Mouse (Mus musculus): ENCODE data around the gene Smarcc1. TPM values are rescaled to one million over a fixed set of nuclear protein-coding genes. Genes with fewer than 3 reads are reported as not detected.
A peak's percentile ranks its signal among the peaks of the same experiment; 100 is the strongest.

Smarcc1 gene
- polyA plus RNA-seq, 1 experiment from 2014 or later = 188 TPM

- no peak overlapping the region for H3K27ac ChIP-seq
- ATAC-seq (ENCODE audit: low FRiP score, low read depth) = peak; percentile 74
- H3K27me3 ChIP-seq = peaks cover 64% of the 10 kb centered on the region
- H3K9me3 ChIP-seq = no peaks in the 10 kb centered on the region
- peak overlapping the region; percentile 67 for H3K9ac ChIP-seq
- 2% methylated on average over 39 of the region's 40 CpGs for WGBS
- H3K4me2 ChIP-seq (replicated peaks) = peak overlapping the region; percentile 99
- peaks cover 23% of the 10 kb centered on the region for H3K4me1 ChIP-seq
- H3K4me3 ChIP-seq = peak overlapping the region; percentile 71
- H3K36me3 ChIP-seq = peaks cover 13% of the 10 kb centered on the region
These were observed 128.2 kb downstream of the Smarcc1 start for GRCm38 (mm10) chr9:110245590-110246320.

DNA sequence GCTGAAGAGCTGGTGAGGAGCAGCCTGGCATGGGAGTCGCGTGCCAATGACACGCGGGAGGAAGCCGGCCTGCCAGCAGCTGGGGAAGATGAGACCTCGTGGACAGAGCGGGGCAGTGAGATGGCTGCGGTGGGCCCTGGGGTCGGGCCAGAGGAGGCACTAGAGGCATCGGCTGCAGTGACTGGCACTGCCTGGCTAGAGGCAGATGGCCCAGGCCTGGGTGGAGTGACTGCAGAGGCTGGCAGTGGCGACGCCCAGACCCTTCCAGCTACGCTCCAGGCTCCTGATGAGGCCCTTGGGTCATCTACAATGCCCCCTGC is 128.8 kb downstream of the Smarcc1 start:
- H3K9me3 ChIP-seq = no peaks in the 10 kb centered on the region
- H3K36me3 ChIP-seq = peaks cover 8% of the 10 kb centered on the region
- H3K4me1 ChIP-seq = peaks cover 23% of the 10 kb centered on the region
- peak overlapping the region; percentile 99 for H3K4me2 ChIP-seq (replicated peaks)
- WGBS = 40% methylated on average over 13 of the region's 13 CpGs
- H3K4me3 ChIP-seq = peak overlapping the region; percentile 71
- ATAC-seq (ENCODE audit: low FRiP score, low read depth) = no peak
- H3K27me3 ChIP-seq = peaks cover 64% of the 10 kb centered on the region
- peak overlapping the region; percentile 39; the same call in 1 of the 2 replicates for H3K9ac ChIP-seq
- H3K27ac ChIP-seq = no peak overlapping the region

DNA sequence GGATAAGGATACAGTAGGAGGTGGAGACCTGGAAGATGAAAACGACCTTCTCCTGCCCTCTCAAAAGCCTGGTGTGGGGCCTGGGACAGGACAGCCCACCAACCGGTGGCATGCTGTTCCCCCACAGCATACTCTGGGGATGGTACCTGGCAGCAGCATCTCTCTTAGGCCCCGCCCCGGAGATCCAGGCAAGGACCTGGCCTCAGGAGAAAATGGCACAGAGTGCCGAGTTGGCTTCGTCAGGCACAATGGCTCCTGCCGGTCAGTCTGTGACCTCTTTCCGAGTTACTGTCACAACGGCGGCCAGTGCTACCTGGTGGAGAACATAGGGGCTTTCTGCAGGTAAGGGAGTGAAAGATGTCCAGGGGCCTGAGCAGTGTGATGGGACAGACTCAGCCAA is 129.5 kb downstream of the Smarcc1 start:
- no peak for ATAC-seq (ENCODE audit: low FRiP score, low read depth)
- peaks cover 57% of the 10 kb centered on the region for H3K27me3 ChIP-seq
- peaks cover 23% of the 10 kb centered on the region for H3K4me1 ChIP-seq
- no peak overlapping the region for H3K27ac ChIP-seq
- WGBS = 86% methylated on average over 10 of the region's 10 CpGs
- no peak overlapping the region for H3K4me3 ChIP-seq
- H3K9me3 ChIP-seq = no peaks in the 10 kb centered on the region
- no peak overlapping the region for H3K9ac ChIP-seq
- 0 out of 2 replicates have a peak, but pooled peaks cover under 1% of the 10 kb centered on the region for H3K36me3 ChIP-seq
- no peak overlapping the region for H3K4me2 ChIP-seq (replicated peaks)

GRCm38 (mm10) chr9:110248861-110249260 is 131.4 kb downstream of the Smarcc1 start:
- Histone ChIP-seq H3K9ac (no peak overlapping the region), H3K9me3 (no peaks in the 10 kb centered on the region), H3K36me3 (no peaks in the 10 kb centered on the region), H3K4me3 (no peak overlapping the region), H3K4me1 (peaks cover 23% of the 10 kb centered on the region), H3K27me3 (peaks cover 39% of the 10 kb centered on the region), H3K27ac (no peak overlapping the region), H3K4me2 (replicated peaks) (no peak overlapping the region)
- 81% methylated on average over 2 of the region's 2 CpGs for WGBS
- ATAC-seq (ENCODE audit: low FRiP score, low read depth) = no peak

DNA sequence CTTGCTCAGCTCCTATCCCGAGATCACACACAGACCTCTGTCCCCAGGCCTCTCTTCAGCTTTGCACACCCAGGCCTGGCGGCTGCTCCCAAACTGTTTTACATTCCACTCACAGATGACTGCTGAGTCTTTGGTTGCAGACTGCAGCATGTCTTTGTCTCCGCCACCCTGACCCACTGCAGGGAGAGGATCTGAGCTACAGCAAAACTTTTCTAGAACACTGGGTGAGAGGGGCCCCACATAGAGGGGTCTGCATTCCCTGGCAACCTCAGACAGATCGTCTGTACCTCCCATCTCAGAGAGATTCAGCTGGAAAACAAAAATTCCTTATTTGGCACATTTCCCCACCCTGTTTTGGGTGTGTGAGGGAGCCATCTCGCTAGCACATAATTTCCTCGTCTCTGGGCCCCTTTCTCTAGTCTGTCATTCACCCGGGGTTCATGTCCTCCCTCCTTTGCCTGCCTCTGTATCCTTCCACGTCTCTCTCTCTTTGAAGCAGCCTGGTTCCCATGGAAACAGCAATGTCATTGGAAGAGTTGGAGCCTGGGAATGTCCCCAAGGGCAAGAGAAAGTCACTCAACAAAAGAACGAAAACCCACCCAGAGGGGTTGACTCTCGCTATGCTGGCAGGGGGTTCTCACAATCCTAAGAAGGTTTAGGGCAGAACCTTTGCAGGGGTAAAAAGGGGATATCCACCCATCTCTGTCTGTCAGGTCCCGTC is 132.5 kb downstream of the Smarcc1 start:
- ATAC-seq (ENCODE audit: low FRiP score, low read depth) = no peak
- Histone ChIP-seq H3K36me3 (no peaks in the 10 kb centered on the region), H3K9me3 (no peaks in the 10 kb centered on the region), H3K9ac (0 out of 2 replicates have a peak overlapping the region, but pooled peaks have one; percentile 4), H3K4me3 (no peak overlapping the region), H3K27ac (no peak overlapping the region), H3K4me1 (peaks cover 15% of the 10 kb centered on the region), H3K27me3 (peaks cover 28% of the 10 kb centered on the region), H3K4me2 (replicated peaks) (peak overlapping the region; percentile 7; the same call in 1 of the 2 replicates)
- 25% methylated on average over 11 of the region's 11 CpGs for WGBS

GRCm38 (mm10) chr9:110250776-110251175 is 133.3 kb downstream of the Smarcc1 start:
- no peak for ATAC-seq (ENCODE audit: low FRiP score, low read depth)
- Histone ChIP-seq H3K4me2 (replicated peaks) (no peak overlapping the region), H3K36me3 (no peaks in the 10 kb centered on the region), H3K27me3 (peaks cover 21% of the 10 kb centered on the region), H3K4me1 (peaks cover 14% of the 10 kb centered on the region), H3K9ac (no peak overlapping the region), H3K27ac (no peak overlapping the region), H3K4me3 (no peak overlapping the region), H3K9me3 (no peaks in the 10 kb centered on the region)
- WGBS = 91% methylated on average over 14 of the region's 14 CpGs

DNA sequence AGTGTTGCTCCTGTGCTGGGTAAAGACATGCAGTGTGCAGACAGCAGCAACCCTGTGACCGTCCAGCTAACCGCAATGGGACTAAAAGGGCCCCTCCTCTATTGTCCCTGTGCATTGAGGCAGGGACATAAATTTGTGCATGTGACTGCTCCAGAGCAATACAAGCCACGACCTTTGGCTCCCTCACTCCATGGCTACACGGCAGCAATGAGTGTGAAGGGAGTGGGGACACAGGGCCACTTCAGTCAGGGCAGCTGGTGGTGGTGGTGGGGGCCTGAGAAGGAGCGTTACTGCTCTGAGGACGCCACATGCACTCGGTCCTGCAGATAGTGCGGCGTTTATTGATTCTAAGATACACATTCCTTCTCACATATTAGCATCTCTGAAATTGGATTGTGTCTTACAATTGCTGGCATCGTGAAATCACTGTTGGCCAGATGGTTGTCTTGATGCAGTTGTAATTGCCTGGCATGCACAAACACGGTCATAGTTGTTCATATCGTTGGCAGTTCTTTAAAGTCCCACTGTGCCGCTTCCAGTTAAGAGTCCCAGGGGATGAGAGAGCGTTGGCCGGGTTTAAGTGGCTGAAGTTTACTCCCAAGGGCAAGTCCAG is 138.0 kb downstream of the Smarcc1 start:
- Histone ChIP-seq H3K27me3 (0 out of 2 replicates have a peak, but pooled peaks cover under 1% of the 10 kb centered on the region), H3K4me3 (no peak overlapping the region), H3K9ac (no peak overlapping the region), H3K4me1 (no peaks in the 10 kb centered on the region), H3K27ac (no peak overlapping the region), H3K9me3 (no peaks in the 10 kb centered on the region), H3K36me3 (no peaks in the 10 kb centered on the region), H3K4me2 (replicated peaks) (no peak overlapping the region)
- no peak for ATAC-seq (ENCODE audit: low FRiP score, low read depth)
- 68% methylated on average over 15 of the region's 15 CpGs for WGBS

GRCm38 (mm10) chr9:110258646-110259045 is 141.1 kb downstream of the Smarcc1 start:
- Histone ChIP-seq H3K36me3 (no peaks in the 10 kb centered on the region), H3K4me1 (no peaks in the 10 kb centered on the region), H3K27ac (no peak overlapping the region), H3K9ac (no peak overlapping the region), H3K9me3 (no peaks in the 10 kb centered on the region), H3K27me3 (no peaks in the 10 kb centered on the region), H3K4me3 (no peak overlapping the region), H3K4me2 (replicated peaks) (no peak overlapping the region)
- no peak for ATAC-seq (ENCODE audit: low FRiP score, low read depth)
- 82% methylated on average over 6 of the region's 6 CpGs for WGBS

GRCm38 (mm10) chr9:110259118-110259517 is 141.6 kb downstream of the Smarcc1 start:
- H3K9me3 ChIP-seq = no peaks in the 10 kb centered on the region
- H3K27me3 ChIP-seq = no peaks in the 10 kb centered on the region
- no peak overlapping the region for H3K4me3 ChIP-seq
- no peak overlapping the region for H3K9ac ChIP-seq
- no peaks in the 10 kb centered on the region for H3K4me1 ChIP-seq
- no peak overlapping the region for H3K4me2 ChIP-seq (replicated peaks)
- no peak for ATAC-seq (ENCODE audit: low FRiP score, low read depth)
- WGBS = 75% methylated on average over 3 of the region's 3 CpGs
- H3K36me3 ChIP-seq = no peaks in the 10 kb centered on the region
- H3K27ac ChIP-seq = no peak overlapping the region

GRCm38 (mm10) chr9:110263181-110263580 is 145.7 kb downstream of the Smarcc1 start:
- Histone ChIP-seq H3K4me2 (replicated peaks) (no peak overlapping the region), H3K36me3 (no peaks in the 10 kb centered on the region), H3K9me3 (no peaks in the 10 kb centered on the region), H3K4me3 (no peak overlapping the region), H3K27me3 (no peaks in the 10 kb centered on the region), H3K4me1 (no peaks in the 10 kb centered on the region), H3K9ac (no peak overlapping the region), H3K27ac (no peak overlapping the region)
- no peak; the same call in 1 of the 2 replicates for ATAC-seq (ENCODE audit: low FRiP score, low read depth)
- whole genome bisulfite sequencing = 81% methylated on average over 8 of the region's 8 CpGs

DNA sequence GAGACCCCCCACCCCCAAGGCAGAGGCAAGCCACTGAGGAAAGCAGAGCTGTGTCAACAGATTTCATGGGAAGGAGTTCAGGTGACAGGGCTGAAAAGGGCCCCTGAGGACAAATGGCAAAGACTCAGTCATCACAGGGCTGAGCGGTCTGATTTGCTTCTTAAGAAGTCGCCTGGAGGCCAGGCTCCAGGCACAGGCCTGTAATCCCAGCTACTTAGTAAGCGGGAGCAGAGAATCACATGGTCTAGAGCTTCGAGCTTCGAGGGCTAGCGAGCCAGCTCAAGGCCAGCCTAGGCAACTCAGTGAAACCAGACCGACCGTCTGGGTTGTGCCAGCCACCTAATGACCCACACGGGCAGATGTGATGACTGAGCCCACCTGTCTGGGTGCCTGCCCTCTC is 147.5 kb downstream of the Smarcc1 start:
- no peak overlapping the region for H3K9ac ChIP-seq
- no peak overlapping the region for H3K4me3 ChIP-seq
- H3K4me1 ChIP-seq = no peaks in the 10 kb centered on the region
- ATAC-seq (ENCODE audit: low FRiP score, low read depth) = no peak
- H3K36me3 ChIP-seq = no peaks in the 10 kb centered on the region
- H3K9me3 ChIP-seq = no peaks in the 10 kb centered on the region
- H3K4me2 ChIP-seq (replicated peaks) = no peak overlapping the region
- H3K27ac ChIP-seq = no peak overlapping the region
- no peaks in the 10 kb centered on the region for H3K27me3 ChIP-seq
- 74% methylated on average over 9 of the region's 9 CpGs for WGBS

GRCm38 (mm10) chr9:110268416-110268815 is 150.9 kb downstream of the Smarcc1 start:
- no peak for ATAC-seq (ENCODE audit: low FRiP score, low read depth)
- H3K27ac ChIP-seq = no peak overlapping the region
- H3K9ac ChIP-seq = no peak overlapping the region
- H3K4me3 ChIP-seq = no peak overlapping the region
- H3K27me3 ChIP-seq = no peaks in the 10 kb centered on the region
- 92% methylated on average over 10 of the region's 10 CpGs for WGBS
- H3K36me3 ChIP-seq = no peaks in the 10 kb centered on the region
- no peaks in the 10 kb centered on the region for H3K4me1 ChIP-seq
- no peaks in the 10 kb centered on the region for H3K9me3 ChIP-seq
- no peak overlapping the region for H3K4me2 ChIP-seq (replicated peaks)

Measured in limb, embryonic 13.5 days (tissue).